Mouse (Mus musculus) stomach, postnatal 0 days (tissue): ENCODE measurements around the gene Jazf1. TPM values are rescaled to one million over a fixed set of nuclear protein-coding genes. Genes with fewer than 3 reads are reported as not detected.
A peak's percentile ranks its signal among the peaks of the same experiment; 100 is the strongest.

ENCODE experiments used
- ATAC-seq: fragments of 200-750 bp; cut with Nextera tagmentation; 2 replicates; pipeline ENCODE4 v1.8.0; 2017; ENCODE audit not compliant: low FRiP score, low TSS enrichment
- DNase-seq: peaks from one replicate; pipeline ENCODE4 v3.0.0-alpha.2; 2016; ENCODE audit warnings: low spot score
- H3K27ac ChIP-seq: fragments of 300-500 bp; sonication (generic); replicated peaks from 2 replicates; pipeline ENCODE4 v1.5.1; 2014; ENCODE audit warnings: mild to moderate bottlenecking, control low read depth
- H3K27me3 ChIP-seq: fragments of 300-500 bp; sonication (generic); 2 replicates; pipeline ENCODE4 v1.6.1; 2014; ENCODE audit warnings: low read length; ENCODE audit not compliant: control insufficient read depth, insufficient read depth
- H3K36me3 ChIP-seq: fragments of 300-500 bp; sonication (generic); 2 replicates; pipeline ENCODE4 v1.6.1; 2014; ENCODE audit warnings: low read length, mixed read lengths; ENCODE audit not compliant: control insufficient read depth, insufficient read depth
- H3K4me1 ChIP-seq: fragments of 300-500 bp; sonication (generic); replicated peaks from 2 replicates; pipeline ENCODE4 v1.6.1; 2014; ENCODE audit warnings: antibody characterized with exemption; ENCODE audit not compliant: control insufficient read depth, insufficient read depth
- H3K4me2 ChIP-seq: fragments of 300-500 bp; sonication (generic); replicated peaks from 2 replicates; pipeline ENCODE4 v1.6.1; 2014; ENCODE audit warnings: low read depth, mild to moderate bottlenecking, control low read depth, moderate library complexity
- H3K4me3 ChIP-seq: fragments of 300-500 bp; sonication (generic); 2 replicates; pipeline ENCODE4 v1.5.1; 2014; ENCODE audit warnings: low read depth, low read length, control low read depth
- H3K9ac ChIP-seq: fragments of 300-500 bp; sonication (generic); 2 replicates; pipeline ENCODE4 v1.6.1; 2014; ENCODE audit warnings: mild to moderate bottlenecking, low read length, control low read depth, mixed read lengths
- H3K9me3 ChIP-seq: fragments of 300-500 bp; sonication (generic); 2 replicates; pipeline ENCODE4 v1.6.1; 2016; ENCODE audit warnings: low read length; ENCODE audit not compliant: control insufficient read depth
- CTCF ChIP-seq: IDR thresholded peaks from 2 replicates; pipeline ENCODE4 v1.5.1; 2016; ENCODE audit warnings: antibody characterized with exemption, low read depth, mild to moderate bottlenecking, moderate library complexity
- EP300 ChIP-seq: optimal IDR thresholded peaks from 2 replicates; pipeline ENCODE3; 2016; ENCODE audit warnings: antibody characterized with exemption
- WGBS: fragments of 180-500 bp; shearing (Covaris S2); extraction: QIAGEN DNeasy Blood & Tissue Kit; methylation state at CpG from one replicate; pipeline ENCODE4 v1.1.7; 2014; 5-methylcytosine and 5-hydroxymethylcytosine counted together
- polyA plus RNA-seq: library from polyadenylated mRNA; unstranded; fragments of >200 nt; fragmentation: Nextera tagmentation; extraction: Ambion mirVana; gene quantifications from 2 replicates; pipeline ENCODE4 v1.2.1, GENCODE M21; 2015

The Jazf1 gene
- polyA plus RNA-seq, 1 experiment from 2014 or later: 5.1 TPM

DNA sequence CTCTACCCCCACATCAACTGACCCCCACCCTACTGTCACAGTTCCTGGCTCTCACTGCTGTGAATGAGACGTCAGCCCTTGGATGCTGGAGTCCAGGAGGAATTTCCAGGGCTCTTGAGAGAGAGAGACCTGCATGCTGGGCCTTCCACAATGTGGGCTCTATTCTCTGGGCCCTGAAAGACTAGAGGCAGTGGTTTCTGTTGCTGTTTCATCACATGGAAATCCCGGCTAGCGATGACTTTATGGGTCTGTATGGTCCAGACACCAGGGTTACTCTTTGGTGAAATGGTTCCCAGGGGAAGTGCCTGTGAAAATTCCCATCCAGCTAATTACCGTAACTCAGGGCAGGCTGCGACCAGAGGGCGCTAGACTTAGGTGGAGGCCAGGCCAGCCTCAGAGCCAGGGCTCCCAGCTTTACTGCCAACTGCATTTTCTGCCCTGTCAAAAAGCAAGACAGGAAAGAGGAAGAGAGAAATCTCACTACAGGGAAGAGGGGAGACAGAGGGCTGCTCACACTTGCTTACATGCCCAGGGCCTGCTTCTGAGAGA lies 271.1 kb downstream of the Jazf1 start:
- 67% methylated on average over 6 of the region's 6 CpGs for WGBS
- peaks cover 3% of the 10 kb centered on the region; the same call in 1 of the 2 replicates for H3K4me1 ChIP-seq
- 0 out of 2 replicates have a peak overlapping the region, but pooled peaks have one; percentile 18 for H3K27ac ChIP-seq
- TF ChIP-seq EP300 (no peak), CTCF (peak; percentile 52)
- ATAC-seq: no peak
- H3K9ac ChIP-seq: no peak overlapping the region
- no peaks in the 10 kb centered on the region for H3K27me3 ChIP-seq
- H3K4me2 ChIP-seq: no peak overlapping the region
- H3K4me3 ChIP-seq: no peak overlapping the region
- no peak for DNase-seq
- no peaks in the 10 kb centered on the region for H3K36me3 ChIP-seq
- no peaks in the 10 kb centered on the region for H3K9me3 ChIP-seq

DNA sequence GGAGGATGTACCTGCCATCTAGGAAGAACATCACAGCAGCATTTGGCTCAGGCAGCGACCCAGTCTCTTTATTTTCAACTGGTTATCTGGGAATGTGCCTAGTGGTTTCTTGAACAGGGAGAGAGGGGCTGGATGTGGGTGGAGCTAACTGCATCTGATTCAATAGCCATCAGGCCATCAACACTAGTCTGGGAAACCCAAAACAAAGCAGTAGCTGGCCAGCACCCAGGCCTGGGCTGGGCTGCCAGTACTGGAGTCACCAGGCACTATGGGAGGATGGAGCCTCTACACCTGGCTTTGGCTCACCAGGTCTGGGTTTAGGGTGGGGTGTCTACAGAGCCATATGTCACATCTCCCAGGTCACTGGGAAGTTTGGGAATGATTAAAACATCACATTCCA lies 271.7 kb downstream of the Jazf1 start:
- no peak for ATAC-seq
- Histone ChIP-seq H3K4me2 (no peak overlapping the region), H3K27me3 (no peaks in the 10 kb centered on the region), H3K4me1 (peaks cover 3% of the 10 kb centered on the region; the same call in 1 of the 2 replicates), H3K9me3 (no peaks in the 10 kb centered on the region), H3K36me3 (no peaks in the 10 kb centered on the region), H3K4me3 (no peak overlapping the region), H3K27ac (peak overlapping the region; percentile 79), H3K9ac (no peak overlapping the region)
- WGBS: 59% methylated on average over 1 of the region's 1 CpGs
- no peak for DNase-seq
- TF ChIP-seq CTCF: no peak
- TF ChIP-seq EP300: no peak

DNA sequence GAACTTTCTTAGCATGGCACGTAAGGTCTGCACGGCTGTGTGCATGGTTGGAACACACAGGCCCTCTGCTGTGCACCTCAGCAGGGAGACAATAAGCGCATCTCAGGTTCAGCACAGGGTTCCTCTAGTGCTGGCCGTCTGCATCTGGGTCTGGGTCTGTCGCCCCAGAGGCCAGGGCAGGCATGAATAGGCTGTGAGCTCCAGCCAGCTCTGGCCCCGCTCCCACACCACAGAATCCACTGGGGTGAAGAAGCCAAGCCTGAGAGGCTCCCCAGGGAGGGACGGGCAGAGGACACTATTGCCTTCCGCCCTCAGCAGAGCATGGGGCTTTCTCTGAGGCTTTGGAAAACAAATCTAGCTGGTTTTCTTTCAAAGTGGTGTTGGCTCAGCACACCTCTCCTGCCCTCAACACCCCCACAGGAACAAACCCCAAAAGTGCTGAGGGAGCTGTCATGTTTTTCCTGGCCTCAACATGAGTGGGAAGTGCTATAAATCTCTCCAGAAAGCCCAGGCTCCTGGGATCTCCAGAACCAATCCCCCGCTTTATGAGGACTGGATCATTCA lies 272.3 kb downstream of the Jazf1 start:
- 60% methylated on average over 9 of the region's 9 CpGs for WGBS
- no peak for DNase-seq
- peak; percentile 18; the same call in 1 of the 2 replicates for ATAC-seq
- no peak for TF ChIP-seq EP300
- no peak for TF ChIP-seq CTCF
- Histone ChIP-seq H3K4me2 (no peak overlapping the region), H3K4me3 (no peak overlapping the region), H3K36me3 (no peaks in the 10 kb centered on the region), H3K9me3 (no peaks in the 10 kb centered on the region), H3K27me3 (no peaks in the 10 kb centered on the region), H3K4me1 (peaks cover 3% of the 10 kb centered on the region; the same call in 1 of the 2 replicates), H3K27ac (peak overlapping the region; percentile 79), H3K9ac (no peak overlapping the region)

DNA sequence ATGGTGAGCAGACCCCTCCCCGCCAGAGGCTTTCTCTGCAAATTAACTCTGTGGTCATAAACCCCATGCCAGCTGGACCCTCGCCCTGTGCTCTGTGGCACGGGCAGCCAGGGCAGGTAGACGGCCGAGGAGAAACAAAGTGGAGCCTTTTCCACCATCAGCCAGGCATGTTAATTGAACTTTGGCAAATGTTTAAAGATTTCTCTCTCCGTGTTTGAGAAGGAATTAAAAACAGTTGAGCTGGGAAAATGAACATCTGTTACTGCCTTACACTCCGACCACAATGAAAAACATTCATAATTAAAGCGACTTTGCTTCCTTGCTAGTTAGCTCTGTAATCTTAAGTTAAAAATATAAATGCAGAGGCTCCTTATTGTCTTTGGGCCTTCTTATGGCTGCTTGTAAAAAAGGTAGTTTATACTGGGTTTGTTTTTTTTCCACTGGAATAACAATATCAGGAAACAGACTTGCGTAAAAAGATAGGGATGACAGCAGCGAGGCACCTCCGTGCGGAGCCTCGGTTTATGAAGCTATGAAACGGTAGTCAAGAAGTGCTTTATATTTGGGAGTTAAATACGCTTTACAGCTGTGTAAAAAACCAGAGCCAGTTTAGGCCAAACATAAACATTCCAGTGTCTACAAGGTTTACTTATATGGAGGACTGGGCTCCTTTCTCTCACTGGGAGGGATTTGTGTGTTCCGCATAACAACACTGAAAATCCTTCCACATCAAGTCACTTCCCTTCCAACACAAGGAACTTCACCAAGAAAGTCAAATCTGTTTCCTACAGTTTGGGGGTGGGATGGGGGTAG lies 273.2 kb downstream of the Jazf1 start:
- Histone ChIP-seq H3K4me3 (no peak overlapping the region), H3K9me3 (no peaks in the 10 kb centered on the region), H3K4me1 (peaks cover 3% of the 10 kb centered on the region; the same call in 1 of the 2 replicates), H3K4me2 (peak overlapping the region; percentile 20), H3K36me3 (no peaks in the 10 kb centered on the region), H3K27me3 (no peaks in the 10 kb centered on the region), H3K27ac (peak overlapping the region; percentile 79), H3K9ac (no peak overlapping the region)
- ATAC-seq (no peak; the same call in 1 of the 2 replicates), DNase-seq (no peak)
- no peak for TF ChIP-seq EP300
- TF ChIP-seq CTCF: no peak
- 40% methylated on average over 16 of the region's 16 CpGs for WGBS

DNA sequence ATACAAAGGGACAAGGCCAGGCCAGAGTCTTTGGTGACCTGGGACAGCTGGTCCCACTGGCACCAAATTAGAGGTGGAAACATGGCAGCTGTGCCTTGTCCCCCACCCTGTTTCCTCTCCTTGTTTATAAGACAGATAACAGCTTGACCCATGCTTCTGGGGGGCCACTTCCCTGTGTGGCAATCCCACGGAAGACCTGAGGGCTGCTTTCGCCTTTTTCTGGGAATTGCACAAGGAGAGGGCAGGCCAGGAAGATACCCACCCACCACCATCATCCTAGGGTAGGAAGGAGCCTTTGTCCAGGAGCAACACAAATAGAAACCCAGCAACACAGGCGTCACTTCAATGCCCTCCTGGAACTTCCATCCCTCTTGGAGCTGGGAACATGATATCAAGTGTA lies 276.0 kb downstream of the Jazf1 start:
- TF ChIP-seq EP300: no peak
- TF ChIP-seq CTCF: no peak
- 71% methylated on average over 3 of the region's 3 CpGs for WGBS
- DNase-seq (no peak), ATAC-seq (no peak)
- H3K9me3 ChIP-seq: no peaks in the 10 kb centered on the region
- no peak overlapping the region for H3K4me3 ChIP-seq
- peaks cover 3% of the 10 kb centered on the region; the same call in 1 of the 2 replicates for H3K4me1 ChIP-seq
- H3K4me2 ChIP-seq: no peak overlapping the region
- H3K27me3 ChIP-seq: no peaks in the 10 kb centered on the region
- H3K9ac ChIP-seq: no peak overlapping the region
- no peak overlapping the region for H3K27ac ChIP-seq
- H3K36me3 ChIP-seq: no peaks in the 10 kb centered on the region
